ENCODE assay signal across 8 mouse cellular contexts in the genomic region with DNA sequence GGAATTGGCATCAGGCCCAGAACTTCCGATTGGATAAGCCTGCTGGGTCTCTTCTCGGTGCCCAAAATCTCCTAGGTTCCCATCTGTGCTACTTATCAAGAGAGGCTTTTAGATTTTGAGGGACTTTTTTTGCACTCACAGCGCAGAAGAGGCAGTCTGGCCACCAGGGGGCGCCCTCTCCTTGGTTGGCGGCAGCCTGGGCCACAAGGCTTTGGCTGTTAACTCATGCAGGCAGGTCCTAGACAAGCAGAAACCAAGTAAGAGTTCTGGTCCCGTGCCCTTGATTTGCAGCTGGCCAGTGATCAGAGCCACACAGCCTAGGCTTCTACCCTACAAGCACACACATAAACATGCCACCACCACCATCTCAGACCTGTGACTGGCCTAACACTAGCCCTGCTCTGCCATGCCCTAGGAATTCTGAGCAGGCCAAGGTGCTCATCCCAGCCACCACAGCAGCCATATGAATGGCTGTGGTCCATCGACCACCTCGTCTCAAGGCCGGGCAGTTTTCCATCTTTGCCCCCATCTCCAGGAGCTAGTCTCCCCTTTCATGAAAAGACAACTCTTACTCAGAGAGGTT. TPM values are rescaled to one million over a fixed set of nuclear protein-coding genes. Genes with fewer than 3 reads are reported as not detected.
DNase-seq lines count a peak whose midpoint lies in the region; ATAC-seq and TF ChIP-seq lines count a peak whose summit lies in the region.

No protein-coding gene starts in this region.

- no peak for TF ChIP-seq EP300 in stomach, postnatal 0 days (optimal IDR thresholded peaks at IDR 0.05)

- H3K36me3 ChIP-seq in neural tube, embryonic 15.5 days, result no peaks in the 10 kb centered on the region
- no peaks in the 10 kb centered on the region for H3K36me3 ChIP-seq in limb, embryonic 10.5 days
- H3K36me3 ChIP-seq in stomach, postnatal 0 days (ENCODE audit: control insufficient read depth, insufficient read depth, low read length), result no peaks in the 10 kb centered on the region

- peak; percentile 87 for DNase-seq in neural tube, embryonic 10.5 days (ENCODE audit: extremely low spot score, low spot score)
- peak; percentile 83 for DNase-seq in embryo, embryonic 10 days (ENCODE audit: low spot score)
- peak; percentile 61 to 76 for DNase-seq in gastrocnemius, postnatal 36 days
- DNase-seq in kidney, adult 18-20 months, result peak; percentile 76
- peak; percentile 96 for DNase-seq in limb, embryonic 10.5 days (ENCODE audit: low spot score)
- peak; percentile 77 for DNase-seq in naive thymus-derived CD4-positive, alpha-beta T cell, adult 2 months (ENCODE audit: low read depth)
- DNase-seq in stomach, postnatal 0 days (ENCODE audit: low spot score), result peak; percentile 87

- H3K4me3 ChIP-seq in neural tube, embryonic 15.5 days (replicated peaks), result no peak overlapping the region
- H3K4me3 ChIP-seq in limb, embryonic 10.5 days, result no peak overlapping the region
- H3K4me3 ChIP-seq in stomach, postnatal 0 days (ENCODE audit: low read depth, low read length), result no peak overlapping the region

- H3K9ac ChIP-seq in neural tube, embryonic 15.5 days (replicated peaks), result no peak overlapping the region
- H3K9ac ChIP-seq in stomach, postnatal 0 days (ENCODE audit: low read length), result no peak overlapping the region

- H3K9me3 ChIP-seq in neural tube, embryonic 15.5 days (replicated peaks), result no peaks in the 10 kb centered on the region
- no peaks in the 10 kb centered on the region for H3K9me3 ChIP-seq in limb, embryonic 10.5 days (replicated peaks)
- H3K9me3 ChIP-seq in stomach, postnatal 0 days (ENCODE audit: control insufficient read depth, low read length), result no peaks in the 10 kb centered on the region

- WGBS in neural tube, embryonic 15.5 days, result 26% methylated on average over 9 of the region's 9 CpGs
- WGBS in limb, embryonic 10.5 days, result 32% methylated on average over 9 of the region's 9 CpGs
- 26% methylated on average over 9 of the region's 9 CpGs for WGBS in stomach, postnatal 0 days

- intact Hi-C loops in gastrocnemius, postnatal 36 days (cut with DNase I), result loop anchor here (1.0 kb wide), 1 partner anchor 114 kb away; no protein-coding TSS in a partner anchor

- H3K27ac ChIP-seq in neural tube, embryonic 15.5 days (replicated peaks), result no peak overlapping the region
- H3K27ac ChIP-seq in limb, embryonic 10.5 days, result no peak overlapping the region
- no peak overlapping the region for H3K27ac ChIP-seq in stomach, postnatal 0 days (replicated peaks)

- TF ChIP-seq CTCF in stomach, postnatal 0 days (IDR thresholded peaks at IDR 0.05; ENCODE audit: low read depth), result peak; percentile 97

- H3K27me3 ChIP-seq in neural tube, embryonic 15.5 days (replicated peaks), result peaks cover 14% of the 10 kb centered on the region
- peaks cover 38% of the 10 kb centered on the region; the same call in 1 of the 2 replicates for H3K27me3 ChIP-seq in limb, embryonic 10.5 days (ENCODE audit: low read depth, poor library complexity, severe bottlenecking)
- H3K27me3 ChIP-seq in stomach, postnatal 0 days (ENCODE audit: control insufficient read depth, insufficient read depth, low read length), result no peaks in the 10 kb centered on the region

- ATAC-seq in neural tube, embryonic 15.5 days (ENCODE audit: low FRiP score), result no peak
- peak; percentile 46; the same call in 1 of the 2 replicates for ATAC-seq in stomach, postnatal 0 days (ENCODE audit: low FRiP score, low TSS enrichment)

- no peaks in the 10 kb centered on the region for H3K4me1 ChIP-seq in neural tube, embryonic 15.5 days
- peaks cover 21% of the 10 kb centered on the region for H3K4me1 ChIP-seq in limb, embryonic 10.5 days
- H3K4me1 ChIP-seq in stomach, postnatal 0 days (replicated peaks; ENCODE audit: control insufficient read depth, insufficient read depth), result no peaks in the 10 kb centered on the region

- no peak overlapping the region for H3K4me2 ChIP-seq in neural tube, embryonic 15.5 days
- no peak overlapping the region for H3K4me2 ChIP-seq in stomach, postnatal 0 days (replicated peaks; ENCODE audit: low read depth)

RNA-seq across cellular contexts. Expression of a gene that starts 12.5 kb away (rescaled TPM):
- polyA plus RNA-seq in neural tube, embryonic 15.5 days (2015; fragmentation: Nextera tagmentation; extraction: Ambion mirVana), result 4.2 TPM in 1 of 2 replicates, not detected in the other
- total RNA-seq in gastrocnemius, postnatal 36 days (2021), result not detected
- polyA plus RNA-seq in limb, embryonic 10.5 days (2016; fragmentation: Nextera tagmentation; extraction: Ambion mirVana), result 3.3 and 8.5 TPM in 2 replicates
- polyA plus RNA-seq in stomach, postnatal 0 days (2015; fragmentation: Nextera tagmentation; extraction: Ambion mirVana), result 0.12 and 0.16 TPM in 2 replicates

RNA-seq across cellular contexts. Expression of a gene that starts 18.7 kb away (rescaled TPM):
- 9.7 and 12.4 TPM in 2 replicates for polyA plus RNA-seq in neural tube, embryonic 15.5 days (2015; fragmentation: Nextera tagmentation; extraction: Ambion mirVana)
- 10 to 100 TPM; 36.8 to 37.0 TPM for total RNA-seq in gastrocnemius, postnatal 36 days (2021)
- polyA plus RNA-seq in limb, embryonic 10.5 days (2016; fragmentation: Nextera tagmentation; extraction: Ambion mirVana), result 11.2 and 12.4 TPM in 2 replicates
- 8.7 TPM in 2 replicates for polyA plus RNA-seq in stomach, postnatal 0 days (2015; fragmentation: Nextera tagmentation; extraction: Ambion mirVana)
